Mouse (Mus musculus): Measurements from ENCODE around the gene Gm2832. TPM values are rescaled to one million over a fixed set of nuclear protein-coding genes. Genes with fewer than 3 reads are reported as not detected.
"Not testable (repeated sequence)": the region's sequence is repeated elsewhere in the genome, so short reads cannot be mapped to it uniquely, and the experiment has no call there.

Gene Gm2832
- total RNA-seq (2021), result not detected

DNA sequence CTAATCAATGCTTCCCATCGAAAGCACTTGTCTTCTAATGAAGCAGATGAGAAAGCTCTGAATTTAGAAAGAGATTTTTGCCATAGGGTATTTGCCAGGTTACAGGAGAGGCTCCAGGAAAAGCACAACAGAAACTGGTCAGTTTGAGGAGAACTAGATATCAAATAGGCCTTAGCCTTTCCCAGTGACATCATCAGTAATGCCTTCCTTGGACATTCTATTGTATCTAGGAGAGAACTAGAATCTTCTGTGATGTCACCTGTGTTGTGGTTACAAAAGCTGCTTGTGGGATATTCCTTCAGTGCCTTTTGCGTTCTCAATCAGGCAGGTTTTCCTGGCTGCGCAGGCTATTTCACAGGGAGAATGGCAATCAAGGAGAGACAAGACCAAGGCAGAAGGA, at the start of gene Gm2832:
TSS of gene Gm2832 (plus strand) at position 301 of the 400 bp plus-strand sequence.
- intact Hi-C loops (cut with DNase I); DNase-seq: not testable (repeated sequence)

DNA sequence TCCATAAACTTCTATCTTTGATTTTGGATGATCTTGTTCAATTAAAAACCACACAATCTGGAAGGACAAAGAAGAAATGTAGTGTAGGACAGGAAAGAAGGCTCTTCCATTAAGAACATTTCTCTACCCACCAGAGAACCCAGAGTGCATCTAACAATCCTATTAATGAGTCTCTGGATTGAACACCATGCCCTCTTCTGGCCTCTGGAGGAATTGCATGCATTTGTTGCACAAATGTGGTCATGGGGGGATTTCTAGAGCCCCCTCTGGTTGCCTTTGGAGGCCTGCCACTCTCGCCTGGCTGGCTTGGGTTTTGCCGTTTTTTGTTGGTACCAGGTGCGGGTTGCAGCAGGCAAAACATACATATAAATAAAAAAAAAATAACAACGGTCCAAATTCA, 15.3 kb upstream of the Gm2832 start:
- intact Hi-C loops (cut with DNase I), result not testable (repeated sequence)
- peak; percentile 35 to 62 for DNase-seq

DNA sequence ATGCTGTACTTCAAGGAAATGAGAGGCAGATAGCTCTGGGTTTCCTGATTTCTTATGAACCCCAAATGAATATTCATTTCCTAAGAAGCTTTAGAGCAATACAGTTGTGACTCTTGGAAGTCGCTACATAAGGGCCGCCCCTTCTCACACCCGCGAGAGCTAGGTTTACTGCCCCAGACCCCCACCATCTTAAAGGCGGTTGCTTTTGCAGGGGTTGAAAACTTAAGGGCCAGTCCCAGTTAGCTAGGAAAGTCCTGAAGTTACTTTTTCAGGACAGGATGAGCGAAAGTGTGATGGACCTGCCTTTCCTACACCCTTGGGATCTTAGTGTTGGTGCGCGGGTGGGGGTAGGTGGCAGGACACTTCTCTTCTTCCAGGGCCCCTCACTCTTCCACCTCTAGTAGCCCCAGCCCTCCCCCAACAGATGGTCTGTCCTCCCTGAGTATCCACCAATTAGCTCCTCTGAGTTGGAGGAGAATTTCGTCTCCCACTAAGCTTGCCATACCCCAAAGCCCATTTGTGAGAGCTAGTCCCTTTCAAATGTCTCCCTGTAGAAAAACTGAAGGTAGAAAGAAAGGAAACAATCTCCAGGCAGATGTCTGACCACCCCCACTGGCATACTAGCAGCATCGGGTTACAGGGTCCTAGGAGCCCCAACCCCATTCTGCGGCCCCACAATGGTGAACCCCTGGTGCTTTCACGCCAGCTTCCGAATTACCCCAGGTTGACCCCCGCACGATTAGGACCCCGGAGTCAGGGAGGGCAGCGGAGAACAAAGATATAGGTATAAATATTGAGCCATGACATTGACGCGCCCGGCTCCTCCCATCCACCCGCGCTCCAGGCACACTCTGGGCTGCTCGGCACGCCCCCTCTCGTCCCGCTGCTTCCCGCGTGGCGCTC, 14.5 kb upstream of the Gm2832 start:
- DNase-seq, result peak in 1 of 2 experiments; percentile 9
- intact Hi-C loops (cut with DNase I), result not testable (repeated sequence)

DNA sequence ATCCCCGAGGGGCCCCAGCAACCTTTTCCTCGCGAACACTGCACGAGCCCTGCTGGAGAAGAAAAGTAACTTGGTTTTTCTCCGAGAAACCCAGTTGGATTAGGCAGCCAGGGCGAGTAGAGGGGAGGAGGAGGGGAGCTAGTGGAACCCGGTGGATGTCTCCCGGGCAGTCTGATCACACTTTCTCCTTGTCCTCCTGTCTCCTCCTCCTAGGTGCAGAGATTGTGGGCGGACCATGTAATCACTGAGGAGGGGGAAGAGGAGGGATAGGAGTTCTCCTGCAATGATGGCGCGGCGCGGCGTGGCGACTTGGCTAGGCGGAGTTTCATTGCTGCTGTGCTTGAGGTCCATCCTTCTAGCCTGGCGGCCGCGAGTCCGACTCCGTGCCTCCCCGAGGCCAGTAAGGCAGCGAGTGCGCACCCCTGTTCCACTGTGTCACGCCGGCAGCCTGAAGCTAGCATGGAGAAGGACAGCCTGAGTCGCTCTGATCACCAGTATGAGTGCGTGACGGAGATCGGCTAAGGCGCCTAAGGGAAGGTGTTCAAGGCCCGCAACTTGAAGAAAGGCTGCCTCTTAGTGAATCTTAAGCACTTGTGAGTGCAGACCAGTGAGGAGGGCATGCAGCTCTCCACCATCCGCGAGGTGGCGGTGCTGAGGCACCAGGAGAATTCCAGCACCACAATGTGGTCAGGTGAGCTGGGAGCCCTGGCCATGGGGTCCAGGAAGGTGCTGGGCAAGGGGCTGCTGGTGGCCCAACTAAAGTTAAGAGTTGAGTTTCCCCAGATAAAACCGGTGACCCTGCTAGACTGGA, 13.6 kb upstream of the Gm2832 start:
- intact Hi-C loops (cut with DNase I), result not testable (repeated sequence)
- peak in 1 of 2 experiments; percentile 33 for DNase-seq

DNA sequence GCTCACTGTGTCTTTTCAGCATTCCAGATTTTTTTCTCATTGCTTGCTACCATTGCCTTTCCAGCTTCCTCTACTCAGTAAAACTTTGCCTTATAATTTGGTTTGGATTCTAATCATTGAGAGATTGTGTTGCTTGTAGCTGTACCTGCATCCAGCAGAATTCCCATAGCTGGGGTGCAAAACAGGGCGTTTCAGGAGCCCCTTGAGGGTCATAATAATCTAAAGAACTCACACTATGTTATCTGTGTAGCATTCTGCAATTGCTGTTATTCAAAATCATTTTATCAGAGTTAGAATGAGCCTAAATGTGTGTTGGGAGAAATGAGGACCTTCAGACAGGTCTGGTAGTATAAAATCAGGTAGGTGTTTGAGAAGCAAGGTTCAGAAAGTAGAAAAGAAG, 7.4 kb downstream of the Gm2832 start:
- intact Hi-C loops (cut with DNase I); DNase-seq: not testable (repeated sequence)

Other genes starting within 250 kb of the Gm2832 start
- gene Dydc2, start 209.6 kb upstream of the Gm2832 start, total RNA-seq (2021), result not detected
- gene Dydc1, start 205.9 kb upstream of the Gm2832 start, total RNA-seq (2021), result not detected
- gene Mat1a, start 173.8 kb upstream of the Gm2832 start, total RNA-seq (2021), result not detected
- under 1 TPM in 1 of 2 experiments, not detected in 1; 0.34 TPM for gene Sftpa1, start 147.0 kb upstream of the Gm2832 start, total RNA-seq (2021)
- gene Mbl1, start 127.3 kb upstream of the Gm2832 start, total RNA-seq (2021), result not detected
- not detected for gene Sftpd, start 93.7 kb upstream of the Gm2832 start, total RNA-seq (2021)
- gene Gm5798, start 69.8 kb downstream of the Gm2832 start, total RNA-seq (2021), result not detected
- not detected for gene Gm7945, start 107.6 kb downstream of the Gm2832 start, total RNA-seq (2021)
- not detected for gene Gm6482, start 129.5 kb downstream of the Gm2832 start, total RNA-seq (2021)
- gene Gm7954, start 174.7 kb downstream of the Gm2832 start, total RNA-seq (2021), result not detected
- not detected for gene Gm3486, start 210.7 kb downstream of the Gm2832 start, total RNA-seq (2021)

All from heart, postnatal 10 days (tissue).